Mouse (Mus musculus) intestine, postnatal 0 days (tissue): ENCODE results near the gene Sept9. TPM values are rescaled to one million over a fixed set of nuclear protein-coding genes. Genes with fewer than 3 reads are reported as not detected.

ENCODE experiments used
- ATAC-seq: fragments of 200-750 bp; cut with Nextera tagmentation; 2 replicates; pipeline ENCODE4 v1.8.0; 2017; ENCODE audit warnings: mild to moderate bottlenecking, moderate TSS enrichment, moderate library complexity
- H3K27ac ChIP-seq: fragments of 300-500 bp; sonication (generic); 2 replicates; pipeline ENCODE4 v1.5.1; 2014; ENCODE audit warnings: mild to moderate bottlenecking, low read depth, low read length, moderate library complexity
- H3K27me3 ChIP-seq: fragments of 300-500 bp; sonication (generic); replicated peaks from 2 replicates; pipeline ENCODE4 v1.6.1; 2014; ENCODE audit warnings: low read length, mixed read lengths; ENCODE audit not compliant: control insufficient read depth, insufficient read depth
- H3K36me3 ChIP-seq: fragments of 300-500 bp; sonication (generic); 2 replicates; pipeline ENCODE4 v1.6.1; 2014; ENCODE audit warnings: mild to moderate bottlenecking, moderate library complexity; ENCODE audit not compliant: control insufficient read depth, insufficient read depth
- H3K4me1 ChIP-seq: fragments of 300-500 bp; sonication (generic); replicated peaks from 2 replicates; pipeline ENCODE4 v1.6.1; 2014; ENCODE audit warnings: antibody characterized with exemption, low read length, mixed read lengths; ENCODE audit not compliant: control insufficient read depth, insufficient read depth
- H3K4me2 ChIP-seq: fragments of 300-500 bp; sonication (generic); replicated peaks from 2 replicates; pipeline ENCODE4 v1.6.1; 2014; ENCODE audit warnings: low read depth, mild to moderate bottlenecking, moderate library complexity
- H3K4me3 ChIP-seq: fragments of 300-500 bp; sonication (generic); 2 replicates; pipeline ENCODE4 v1.5.1; 2014; ENCODE audit warnings: low read depth, low read length
- H3K9ac ChIP-seq: fragments of 300-500 bp; sonication (generic); 2 replicates; pipeline ENCODE4 v1.6.1; 2014; ENCODE audit warnings: mild to moderate bottlenecking, low read depth, low read length
- H3K9me3 ChIP-seq: fragments of 300-500 bp; sonication (generic); 2 replicates; pipeline ENCODE4 v1.6.1; 2016; ENCODE audit warnings: mixed run types; ENCODE audit not compliant: control insufficient read depth
- CTCF ChIP-seq: sonication (generic); IDR thresholded peaks from 2 replicates; pipeline ENCODE4 v1.5.1; 2016; ENCODE audit warnings: low read depth, mild to moderate bottlenecking, control low read depth, antibody characterized with exemption, moderate library complexity
- WGBS: fragments of 180-500 bp; shearing (Covaris S2); extraction: QIAGEN DNeasy Blood & Tissue Kit; methylation state at CpG from one replicate; pipeline ENCODE4 v1.1.7; 2014; 5-methylcytosine and 5-hydroxymethylcytosine counted together
- polyA plus RNA-seq: library from polyadenylated mRNA; unstranded; fragments of >200 nt; fragmentation: Nextera tagmentation; extraction: Ambion mirVana; gene quantifications from 2 replicates; pipeline ENCODE4 v1.2.1, GENCODE M21; 2015

The Sept9 gene
- polyA plus RNA-seq, 1 experiment from 2014 or later: 74.5 TPM

DNA sequence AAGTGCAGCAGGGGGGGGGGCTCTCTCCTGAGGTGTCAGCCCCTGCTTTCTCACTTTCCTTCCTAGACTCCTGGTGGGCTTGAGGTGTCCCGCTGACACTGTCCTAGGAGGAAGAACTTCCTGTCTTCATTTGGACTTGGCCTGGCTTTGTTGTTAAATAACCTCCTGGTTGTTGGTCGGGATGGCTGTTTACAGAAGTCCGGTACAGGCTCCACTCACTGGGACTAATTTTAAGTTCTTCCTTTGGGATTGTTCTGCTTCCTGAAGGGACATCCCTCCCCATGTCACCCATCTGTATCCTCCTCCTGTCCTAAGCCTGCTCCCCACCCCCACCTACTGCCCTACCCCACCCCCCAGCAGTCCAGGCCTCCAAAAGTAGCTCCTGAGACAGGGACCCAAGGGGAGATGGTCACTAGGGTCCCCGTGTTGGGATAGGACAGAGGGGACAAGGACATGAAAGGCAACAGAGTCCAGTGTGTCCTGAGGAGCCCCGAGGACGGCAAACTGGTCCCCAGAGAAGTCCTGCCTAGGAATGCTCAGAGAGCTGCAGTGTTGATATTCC lies 84.5 kb downstream of the Sept9 start:
- H3K4me2 ChIP-seq: no peak overlapping the region
- no peak for ATAC-seq
- H3K27ac ChIP-seq: peak overlapping the region; percentile 68
- H3K4me1 ChIP-seq: peaks cover 12% of the 10 kb centered on the region; the same call in 1 of the 2 replicates
- peaks cover 6% of the 10 kb centered on the region; the same call in 1 of the 2 replicates for H3K36me3 ChIP-seq
- no peak overlapping the region for H3K4me3 ChIP-seq
- no peaks in the 10 kb centered on the region for H3K9me3 ChIP-seq
- H3K9ac ChIP-seq: no peak overlapping the region; the same call in 1 of the 2 replicates
- no peaks in the 10 kb centered on the region for H3K27me3 ChIP-seq
- 74% methylated on average over 6 of the region's 6 CpGs for WGBS
- TF ChIP-seq CTCF: no peak

DNA sequence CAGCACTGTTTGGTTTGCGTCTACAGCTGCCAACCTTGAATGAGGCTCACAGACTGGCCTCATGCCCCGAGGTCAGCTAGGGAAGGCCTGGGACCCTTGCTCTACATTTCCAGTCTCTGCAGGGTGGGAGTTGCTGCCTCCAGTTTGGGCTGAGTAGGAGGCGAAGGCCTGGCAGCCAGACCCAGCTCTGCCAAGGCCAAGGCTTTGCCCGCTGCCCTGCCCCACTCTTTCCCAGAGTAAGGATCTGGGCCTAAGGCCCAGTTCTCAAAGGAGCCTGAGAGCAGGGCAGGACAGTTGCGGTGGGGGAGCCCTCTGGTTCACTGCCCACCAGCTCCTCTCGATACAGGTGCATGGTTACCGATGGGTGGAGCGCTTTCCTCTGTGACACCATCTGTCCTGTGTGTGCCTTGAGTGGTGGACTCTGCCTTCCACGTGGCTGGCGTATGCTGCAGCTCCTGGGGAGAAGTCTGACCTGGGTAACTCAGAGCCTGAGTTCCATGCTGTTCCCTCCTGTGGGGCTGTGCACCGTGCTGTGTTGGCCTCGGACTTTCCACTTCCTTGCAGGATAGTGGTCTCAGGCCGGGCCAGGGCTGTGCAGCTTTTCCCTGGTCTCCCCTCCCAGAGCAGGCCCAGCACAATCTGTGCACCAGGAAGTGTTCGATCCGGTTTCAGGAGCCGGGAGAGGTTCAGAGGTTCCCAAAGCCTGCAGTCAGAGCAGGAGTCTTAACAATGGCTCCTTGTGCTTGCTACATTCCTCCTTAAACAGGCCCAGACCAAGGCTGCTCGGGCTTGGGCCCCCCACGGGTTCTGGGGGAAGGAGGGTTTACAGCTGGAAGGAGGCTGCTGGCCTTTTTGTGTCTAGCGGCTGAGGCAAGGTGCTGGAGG lies 85.5 kb downstream of the Sept9 start:
- Histone ChIP-seq H3K4me2 (no peak overlapping the region), H3K9me3 (no peaks in the 10 kb centered on the region), H3K27me3 (no peaks in the 10 kb centered on the region), H3K4me3 (no peak overlapping the region), H3K9ac (no peak overlapping the region), H3K4me1 (peaks cover 7% of the 10 kb centered on the region; the same call in 1 of the 2 replicates), H3K27ac (peak overlapping the region; percentile 68), H3K36me3 (peaks cover 7% of the 10 kb centered on the region; the same call in 1 of the 2 replicates)
- ATAC-seq: peak; percentile 83
- 34% methylated on average over 19 of the region's 19 CpGs for WGBS
- peak; percentile 48 for TF ChIP-seq CTCF

DNA sequence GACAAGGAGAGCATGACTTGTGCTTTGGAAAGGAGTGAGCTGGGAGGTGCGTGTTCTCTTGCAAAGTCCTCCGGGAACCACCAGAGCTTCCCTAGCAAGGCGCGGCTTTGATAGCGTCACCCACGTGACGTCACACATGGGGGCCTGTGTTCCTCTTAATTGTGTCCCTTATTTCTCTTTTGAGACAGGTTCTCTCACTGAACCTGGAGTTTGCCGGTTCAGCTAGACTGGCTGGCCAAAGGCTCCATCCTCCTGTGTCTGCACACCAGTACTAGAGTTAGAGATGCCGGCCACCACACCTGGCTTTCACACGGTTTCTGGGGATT lies 86.1 kb downstream of the Sept9 start:
- no peaks in the 10 kb centered on the region for H3K27me3 ChIP-seq
- WGBS: 54% methylated on average over 10 of the region's 10 CpGs
- no peak for TF ChIP-seq CTCF
- H3K9ac ChIP-seq: no peak overlapping the region
- no peak overlapping the region for H3K4me3 ChIP-seq
- ATAC-seq: peak; percentile 26
- peaks cover 13% of the 10 kb centered on the region; the same call in 1 of the 2 replicates for H3K36me3 ChIP-seq
- H3K4me1 ChIP-seq: peaks cover 1% of the 10 kb centered on the region; the same call in 1 of the 2 replicates
- no peaks in the 10 kb centered on the region for H3K9me3 ChIP-seq
- H3K4me2 ChIP-seq: no peak overlapping the region
- peak overlapping the region; percentile 68 for H3K27ac ChIP-seq

DNA sequence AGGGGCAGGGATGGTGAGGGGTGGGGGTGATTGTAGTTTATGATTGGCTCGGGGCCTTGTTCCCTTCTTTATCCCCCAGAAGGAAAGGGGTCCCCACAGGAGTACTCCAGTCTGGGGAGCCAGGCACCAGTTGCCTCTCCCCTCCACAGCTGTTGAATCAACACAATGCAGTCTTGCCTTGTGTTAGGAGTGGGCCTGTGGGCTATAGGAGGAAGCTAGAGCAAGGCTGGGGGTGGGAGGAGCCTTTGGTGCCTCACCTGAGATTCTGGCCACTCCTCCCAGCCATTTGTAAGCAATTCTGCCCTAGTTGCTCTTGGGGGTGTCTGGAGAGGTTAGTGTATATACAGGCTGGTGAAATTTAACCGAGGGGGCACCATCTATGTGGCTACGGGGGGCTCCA lies 88.3 kb downstream of the Sept9 start:
- no peak for TF ChIP-seq CTCF
- Histone ChIP-seq H3K9me3 (no peaks in the 10 kb centered on the region), H3K9ac (no peak overlapping the region), H3K27ac (no peak overlapping the region), H3K4me3 (no peak overlapping the region), H3K27me3 (no peaks in the 10 kb centered on the region), H3K4me1 (no peaks in the 10 kb centered on the region), H3K4me2 (no peak overlapping the region), H3K36me3 (peaks cover 27% of the 10 kb centered on the region; the same call in 1 of the 2 replicates)
- 82% methylated on average over 3 of the region's 3 CpGs for WGBS
- ATAC-seq: no peak

DNA sequence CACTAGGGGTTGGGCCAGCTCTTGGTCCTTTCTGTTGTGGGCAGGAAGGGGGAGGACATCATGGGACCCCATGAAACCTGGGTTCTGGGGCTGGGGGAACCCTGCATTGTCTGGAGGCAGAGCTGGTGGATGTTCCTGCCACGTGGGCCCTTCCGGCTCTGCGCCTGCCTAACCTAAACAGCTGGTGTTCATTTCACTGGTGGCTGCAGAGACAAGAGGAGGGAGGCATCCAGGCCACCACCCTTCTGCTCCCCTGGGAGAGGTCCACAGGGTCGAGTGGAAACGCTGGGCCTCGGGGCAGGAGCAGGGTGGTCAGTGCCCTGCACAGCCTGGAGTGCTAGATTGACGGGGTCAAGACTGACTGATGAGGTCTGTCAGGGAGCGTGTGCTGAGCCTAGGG lies 89.3 kb downstream of the Sept9 start:
- no peaks in the 10 kb centered on the region for H3K4me1 ChIP-seq
- H3K9ac ChIP-seq: no peak overlapping the region
- TF ChIP-seq CTCF: no peak
- no peak overlapping the region for H3K4me2 ChIP-seq
- H3K27me3 ChIP-seq: no peaks in the 10 kb centered on the region
- peaks cover 27% of the 10 kb centered on the region; the same call in 1 of the 2 replicates for H3K36me3 ChIP-seq
- WGBS: 79% methylated on average over 8 of the region's 8 CpGs
- no peaks in the 10 kb centered on the region for H3K9me3 ChIP-seq
- ATAC-seq: no peak
- H3K4me3 ChIP-seq: no peak overlapping the region
- no peak overlapping the region for H3K27ac ChIP-seq

DNA sequence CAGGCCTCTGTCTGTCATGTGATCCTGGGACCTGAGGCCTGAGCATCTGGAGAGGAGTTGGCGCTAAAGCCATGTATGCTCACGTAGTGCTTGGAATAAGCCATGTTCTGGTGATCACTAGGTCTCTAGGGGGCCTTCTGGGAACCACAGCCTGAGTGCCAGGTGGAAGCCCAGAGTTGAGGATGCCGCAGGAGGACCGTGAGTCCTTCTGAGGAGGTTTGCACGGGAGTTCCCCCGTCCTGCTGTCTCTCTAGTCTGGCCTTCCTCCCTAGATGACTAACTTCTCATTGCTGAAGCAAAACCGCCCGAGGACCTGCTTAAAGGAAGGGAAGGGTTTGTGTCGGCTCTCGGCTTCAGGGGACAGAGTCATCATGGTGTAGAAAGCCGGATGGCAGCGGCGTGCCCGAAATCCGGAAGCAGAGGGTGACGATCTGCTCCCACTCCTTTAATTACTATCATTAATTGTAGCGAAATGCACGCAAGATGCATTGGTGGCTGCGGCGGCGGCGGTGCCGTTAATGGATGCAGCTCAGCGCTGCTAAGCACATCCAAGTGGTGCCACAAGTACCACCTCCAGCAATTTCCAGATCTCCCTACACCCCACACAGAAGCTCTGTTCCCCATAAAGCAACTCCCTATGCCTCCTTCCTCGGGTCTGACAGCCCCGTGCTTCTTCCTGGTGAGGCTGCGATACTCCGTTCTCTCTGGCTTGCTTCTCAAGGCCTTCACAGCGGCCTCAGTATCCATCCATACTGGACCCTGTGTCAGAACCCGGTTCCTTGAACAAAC lies 92.0 kb downstream of the Sept9 start:
- H3K9ac ChIP-seq: no peak overlapping the region
- no peak overlapping the region for H3K4me3 ChIP-seq
- no peaks in the 10 kb centered on the region for H3K27me3 ChIP-seq
- H3K9me3 ChIP-seq: no peaks in the 10 kb centered on the region
- 93% methylated on average over 30 of the region's 30 CpGs for WGBS
- no peaks in the 10 kb centered on the region for H3K4me1 ChIP-seq
- H3K36me3 ChIP-seq: peaks cover 27% of the 10 kb centered on the region; the same call in 1 of the 2 replicates
- ATAC-seq: no peak
- TF ChIP-seq CTCF: no peak
- H3K27ac ChIP-seq: no peak overlapping the region
- no peak overlapping the region for H3K4me2 ChIP-seq
